Mouse (Mus musculus) heart, postnatal 0 days (tissue): ENCODE results near the gene Med24. TPM values are rescaled to one million over a fixed set of nuclear protein-coding genes. Genes with fewer than 3 reads are reported as not detected.

Experiments
- ATAC-seq: fragments of 200-750 bp; cut with Nextera tagmentation; 2 replicates; pipeline ENCODE4 v1.8.0; 2017; ENCODE audit warnings: low read depth, moderate number of reproducible peaks, moderate library complexity; ENCODE audit not compliant: insufficient read depth
- DNase-seq: peaks from one replicate; pipeline ENCODE4 v3.0.0-alpha.2; 2016; ENCODE audit warnings: low spot score
- H3K27ac ChIP-seq: fragments of 300-500 bp; sonication (generic); 2 replicates; pipeline ENCODE4 v1.5.1; 2014; ENCODE audit warnings: low read depth, mild to moderate bottlenecking
- H3K27me3 ChIP-seq: fragments of 300-500 bp; sonication (generic); 2 replicates; pipeline ENCODE4 v1.6.1; 2014; ENCODE audit warnings: low read length, mixed read lengths; ENCODE audit not compliant: control insufficient read depth, insufficient read depth
- H3K36me3 ChIP-seq: fragments of 300-500 bp; sonication (generic); replicated peaks from 2 replicates; pipeline ENCODE4 v1.6.1; 2014; ENCODE audit warnings: low read length, mixed read lengths; ENCODE audit not compliant: control insufficient read depth, insufficient read depth
- H3K4me1 ChIP-seq: fragments of 300-500 bp; sonication (generic); 2 replicates; pipeline ENCODE4 v1.6.1; 2014; ENCODE audit warnings: antibody characterized with exemption; ENCODE audit not compliant: control insufficient read depth, insufficient read depth
- H3K4me2 ChIP-seq: fragments of 300-500 bp; sonication (generic); 2 replicates; pipeline ENCODE4 v1.6.1; 2014; ENCODE audit warnings: low read depth, mild to moderate bottlenecking, low read length, moderate library complexity
- H3K4me3 ChIP-seq: fragments of 300-500 bp; sonication (generic); 2 replicates; pipeline ENCODE4 v1.5.1; 2014; ENCODE audit warnings: low read depth, low read length
- H3K9ac ChIP-seq: fragments of 300-500 bp; sonication (generic); replicated peaks from 2 replicates; pipeline ENCODE4 v1.6.1; 2014; ENCODE audit warnings: low read depth, low read length, mixed read lengths
- H3K9me3 ChIP-seq: fragments of 300-500 bp; sonication (generic); replicated peaks from 2 replicates; pipeline ENCODE4 v1.6.1; 2016; ENCODE audit warnings: low read length; ENCODE audit not compliant: control insufficient read depth
- CTCF ChIP-seq: IDR thresholded peaks from 2 replicates; pipeline ENCODE4 v1.5.1; 2016; ENCODE audit warnings: antibody characterized with exemption, control low read depth, low read depth
- EP300 ChIP-seq: IDR thresholded peaks from 2 replicates; pipeline ENCODE4 v1.6.1; 2016; ENCODE audit warnings: antibody characterized with exemption, low read depth
- WGBS: fragments of 180-500 bp; shearing (Covaris S2); extraction: QIAGEN DNeasy Blood & Tissue Kit; methylation state at CpG from one replicate; pipeline ENCODE4 v1.1.7; 2014; 5-methylcytosine and 5-hydroxymethylcytosine counted together
- polyA plus RNA-seq: library from polyadenylated mRNA; unstranded; fragments of >200 nt; fragmentation: Nextera tagmentation; extraction: Ambion mirVana; gene quantifications from 2 replicates; pipeline ENCODE4 v1.2.1, GENCODE M21; 2015
- total RNA-seq: library from RNA; depleted of rRNA; stranded (reverse); fragments of >200 nt; gene quantifications from 2 replicates; pipeline ENCODE4 v1.2.3, GENCODE M21; 2014; ENCODE audit warnings: low replicate concordance

Med24 gene
- total and polyA plus RNA-seq, 2 experiments from 2014 or later = 23.3 to 48.0 TPM

DNA sequence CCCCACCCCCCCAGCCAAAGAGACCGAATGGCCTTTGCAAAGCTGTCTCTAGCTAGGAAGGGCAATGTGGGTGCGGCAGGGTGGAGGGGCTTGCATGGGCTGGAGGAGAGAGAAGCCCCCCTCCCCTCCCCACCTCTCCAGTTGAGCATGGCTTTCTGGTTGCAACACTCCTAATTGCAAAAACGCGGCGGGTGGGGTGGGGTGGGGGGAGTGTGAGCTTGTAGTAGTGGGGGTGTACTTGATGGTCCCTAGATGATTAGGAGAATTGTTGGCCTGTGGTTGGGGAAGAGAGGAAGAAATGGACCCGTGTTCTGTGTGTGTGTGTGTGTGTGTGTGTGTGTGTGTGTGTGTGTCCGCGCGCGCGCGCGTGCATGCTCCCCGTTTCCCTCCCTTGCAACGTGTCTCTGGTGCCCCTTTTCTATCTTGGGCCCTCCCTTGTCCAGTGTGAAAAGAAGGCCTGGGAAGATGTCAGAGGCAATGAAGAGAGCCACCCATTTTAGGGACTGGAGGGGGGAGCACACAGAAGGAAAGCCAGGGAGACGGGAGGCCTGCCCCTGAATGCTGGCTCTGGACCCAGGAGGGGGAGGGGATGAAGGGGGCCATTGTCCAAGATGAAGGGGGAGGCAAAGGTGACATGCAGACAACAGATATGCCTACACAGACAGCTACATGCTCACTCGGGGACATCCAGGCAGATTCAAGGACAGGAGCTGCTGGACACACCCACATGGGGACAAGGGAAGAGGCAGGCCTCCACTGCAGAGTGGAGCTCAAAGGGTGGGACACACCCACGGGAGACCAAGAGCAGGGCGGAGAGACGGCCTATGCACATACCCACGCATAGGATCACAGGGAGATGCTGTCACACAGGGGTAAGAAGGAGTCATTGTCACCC, 13.4 kb upstream of the Med24 start:
- DNase-seq (no peak), ATAC-seq (peak; percentile 2; the same call in 1 of the 2 replicates)
- peak overlapping the region; percentile 80 for H3K4me2 ChIP-seq
- peak overlapping the region; percentile 99 for H3K27ac ChIP-seq
- no peaks in the 10 kb centered on the region for H3K9me3 ChIP-seq
- peak overlapping the region; percentile 99 for H3K9ac ChIP-seq
- H3K27me3 ChIP-seq = no peaks in the 10 kb centered on the region
- WGBS = 1% methylated on average over 20 of the region's 21 CpGs
- TF ChIP-seq EP300 (no peak), CTCF (no peak)
- H3K4me3 ChIP-seq = peak overlapping the region; percentile 96
- H3K4me1 ChIP-seq = peaks cover 53% of the 10 kb centered on the region
- no peaks in the 10 kb centered on the region for H3K36me3 ChIP-seq

DNA sequence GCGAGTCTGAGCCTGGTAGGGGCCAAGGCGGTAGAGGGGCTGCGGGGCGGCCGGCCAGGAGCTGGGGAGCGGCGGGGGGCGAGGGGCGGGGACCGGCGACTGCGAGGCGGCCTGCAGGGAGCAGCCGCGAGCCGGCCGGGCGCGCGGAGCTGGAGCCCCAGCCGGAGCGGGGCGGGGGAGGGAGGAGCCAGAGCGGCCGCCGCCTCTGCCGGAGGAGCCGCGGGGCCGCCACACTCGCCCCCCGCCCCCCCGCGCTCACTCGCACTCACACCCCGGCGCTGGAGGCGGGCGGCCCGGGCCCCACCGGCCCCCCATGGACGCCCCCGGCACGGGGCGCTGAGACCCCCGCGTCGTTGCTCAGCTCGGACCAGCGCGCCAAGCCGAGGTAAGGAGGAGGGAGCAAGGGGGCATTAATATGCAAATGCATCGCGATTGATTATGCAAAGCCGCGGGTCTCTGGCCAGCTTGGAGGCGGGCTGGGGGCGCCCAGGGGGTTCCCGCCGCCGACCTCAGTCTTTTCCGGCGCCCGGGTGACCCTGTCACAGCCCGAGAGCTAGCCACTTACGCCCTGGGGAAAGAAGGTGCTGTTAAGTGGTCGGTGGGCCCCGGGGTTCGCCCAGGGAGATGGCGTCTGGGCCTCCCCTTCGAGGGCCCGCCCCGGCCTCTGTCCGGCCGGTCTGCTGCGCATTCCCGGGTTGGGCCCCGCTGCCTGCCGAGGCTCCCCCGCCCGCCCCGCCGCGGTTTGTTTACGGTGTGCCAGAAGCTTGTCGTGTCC, 12.6 kb upstream of the Med24 start:
- Histone ChIP-seq H3K4me3 (peak overlapping the region; percentile 96), H3K9ac (peak overlapping the region; percentile 99), H3K27ac (peak overlapping the region; percentile 99), H3K36me3 (no peaks in the 10 kb centered on the region), H3K27me3 (no peaks in the 10 kb centered on the region), H3K4me1 (peaks cover 46% of the 10 kb centered on the region), H3K9me3 (no peaks in the 10 kb centered on the region), H3K4me2 (peak overlapping the region; percentile 80)
- under 1% methylated on average over 51 of the region's 86 CpGs for WGBS
- TF ChIP-seq EP300 (no peak), CTCF (no peak; the same call in 1 of the 2 replicates)
- ATAC-seq (peak; percentile 73), DNase-seq (peak; percentile 85)

DNA sequence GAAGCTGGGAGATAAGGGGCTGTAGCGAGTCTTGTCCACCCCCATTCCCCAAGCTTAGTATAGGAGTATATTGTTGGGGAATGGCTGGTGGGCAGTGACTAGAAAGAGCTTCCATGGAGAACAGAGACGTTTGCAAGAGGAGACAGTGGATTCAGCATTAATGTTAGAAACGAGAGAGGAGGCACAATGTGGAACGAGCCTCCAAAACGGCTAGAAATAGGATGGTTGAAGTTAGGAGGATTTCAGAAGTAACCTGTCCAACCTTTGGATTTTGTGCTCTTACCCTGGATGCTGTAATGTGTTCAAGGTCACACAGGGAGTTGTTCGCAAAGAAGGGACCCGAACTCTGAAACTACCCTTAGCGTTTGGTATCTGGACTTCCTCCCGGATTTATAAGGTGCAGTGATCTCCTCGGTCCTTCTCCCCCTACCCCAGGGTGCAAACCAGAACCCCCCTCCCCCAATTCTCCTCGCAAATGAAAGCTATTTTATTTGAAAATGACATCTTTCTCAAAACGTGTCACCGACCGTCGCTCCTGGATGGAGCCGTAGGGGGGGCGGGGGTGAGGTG, 11.9 kb upstream of the Med24 start:
- WGBS = under 1% methylated on average over 17 of the region's 17 CpGs
- H3K4me1 ChIP-seq = peaks cover 39% of the 10 kb centered on the region
- peak overlapping the region; percentile 96 for H3K4me3 ChIP-seq
- peak overlapping the region; percentile 99 for H3K9ac ChIP-seq
- TF ChIP-seq CTCF (no peak), EP300 (no peak)
- H3K27ac ChIP-seq = peak overlapping the region; percentile 99
- no peaks in the 10 kb centered on the region for H3K27me3 ChIP-seq
- ATAC-seq = no peak
- no peaks in the 10 kb centered on the region for H3K9me3 ChIP-seq
- peak overlapping the region; percentile 80 for H3K4me2 ChIP-seq
- H3K36me3 ChIP-seq = no peaks in the 10 kb centered on the region
- DNase-seq = no peak

DNA sequence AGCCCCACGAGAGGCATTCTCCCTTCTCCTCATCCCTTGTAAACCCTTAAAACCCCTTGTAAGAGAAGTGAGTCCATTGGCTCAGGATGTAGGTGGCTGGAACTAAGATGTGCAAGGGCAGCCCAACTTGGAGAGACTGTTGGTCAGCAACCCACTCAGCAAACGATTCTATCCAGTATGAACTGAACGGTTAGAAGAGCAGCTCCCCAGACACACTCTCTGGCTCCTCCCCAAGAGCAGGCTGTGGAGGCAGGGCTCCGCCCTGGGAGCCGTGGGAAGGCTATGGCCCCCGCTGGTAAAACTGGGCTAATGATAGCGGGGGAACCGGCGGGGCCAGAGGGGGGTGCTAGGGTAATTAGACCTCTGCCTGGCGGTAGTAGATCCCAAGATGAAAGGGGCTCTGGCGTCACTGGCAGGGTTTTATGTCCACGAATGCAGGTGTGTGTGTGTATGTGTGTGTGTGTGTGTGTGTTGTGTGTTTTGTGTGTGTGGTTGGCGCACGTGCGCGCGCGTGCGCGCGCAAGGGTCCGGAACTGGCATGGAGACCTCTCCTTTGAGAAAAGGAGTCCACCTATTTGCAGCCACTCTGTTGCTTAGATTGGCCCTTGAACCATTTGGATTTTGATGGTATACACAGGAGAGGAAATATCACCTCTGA, 11.3 kb upstream of the Med24 start, which contains the start of gene Thra:
Gene Thra (plus strand): TSS at position 246 of the 658 bp plus-strand sequence.
- WGBS = under 1% methylated on average over 22 of the region's 22 CpGs

GRCm38 (mm10) chr11:98740026-98740392, 10.8 kb upstream of the Med24 start:
- TF ChIP-seq EP300 = no peak
- no peak for TF ChIP-seq CTCF
- H3K9ac ChIP-seq = peak overlapping the region; percentile 99
- no peaks in the 10 kb centered on the region for H3K9me3 ChIP-seq
- peaks cover 28% of the 10 kb centered on the region for H3K4me1 ChIP-seq
- H3K27me3 ChIP-seq = no peaks in the 10 kb centered on the region
- 8% methylated on average over 8 of the region's 8 CpGs for WGBS
- H3K4me2 ChIP-seq = peak overlapping the region; percentile 80
- peak overlapping the region; percentile 99 for H3K27ac ChIP-seq
- no peak; the same call in 1 of the 2 replicates for ATAC-seq
- DNase-seq = no peak
- H3K4me3 ChIP-seq = peak overlapping the region; percentile 96
- H3K36me3 ChIP-seq = no peaks in the 10 kb centered on the region

More for the DNA sequence above, 11.3 kb upstream of the Med24 start, which contains the start of gene Thra:
- peaks cover 33% of the 10 kb centered on the region for H3K4me1 ChIP-seq
- TF ChIP-seq EP300 (no peak), CTCF (no peak)
- no peaks in the 10 kb centered on the region for H3K36me3 ChIP-seq
- peak; percentile 89 for DNase-seq
- peak within 1 kb of the TSS; percentile 80 for H3K4me2 ChIP-seq
- peak within 1 kb of the TSS; percentile 99 for H3K9ac ChIP-seq
- H3K27ac ChIP-seq = peak within 1 kb of the TSS; percentile 99
- no peaks in the 10 kb centered on the region for H3K27me3 ChIP-seq
- no peaks in the 10 kb centered on the region for H3K9me3 ChIP-seq
- H3K4me3 ChIP-seq = peak within 1 kb of the TSS; percentile 96
- peak; percentile 77 for ATAC-seq
